Mouse (Mus musculus) forebrain, embryonic 13.5 days (tissue): Measurements from ENCODE around the gene Syne4. TPM values are rescaled to one million over a fixed set of nuclear protein-coding genes. Genes with fewer than 3 reads are reported as not detected.

Experiments used
- ATAC-seq: fragments of 200-750 bp; cut with Nextera tagmentation; 2 replicates; pipeline ENCODE4 v1.8.0; 2017
- H3K27ac ChIP-seq: fragments of 300-500 bp; sonication (generic); 2 replicates; pipeline ENCODE4 v1.5.1; 2015; ENCODE audit warnings: inconsistent platforms, mild to moderate bottlenecking, moderate library complexity
- H3K27me3 ChIP-seq: fragments of 300-500 bp; sonication (generic); 2 replicates; pipeline ENCODE4 v1.6.1; 2015; ENCODE audit warnings: mild to moderate bottlenecking, inconsistent platforms
- H3K36me3 ChIP-seq: fragments of 300-500 bp; sonication (generic); 2 replicates; pipeline ENCODE4 v1.6.1; 2015; ENCODE audit warnings: mild to moderate bottlenecking, inconsistent platforms; ENCODE audit not compliant: poor library complexity, severe bottlenecking
- H3K4me1 ChIP-seq: fragments of 300-500 bp; sonication (generic); 2 replicates; pipeline ENCODE4 v1.6.1; 2015; ENCODE audit warnings: inconsistent platforms
- H3K4me2 ChIP-seq: fragments of 300-500 bp; sonication (generic); 2 replicates; pipeline ENCODE4 v1.6.1; 2015; ENCODE audit warnings: inconsistent platforms, mild to moderate bottlenecking, moderate library complexity
- H3K4me3 ChIP-seq: fragments of 300-500 bp; sonication (generic); 2 replicates; pipeline ENCODE4 v1.5.1; 2015; ENCODE audit warnings: mild to moderate bottlenecking, inconsistent platforms
- H3K9ac ChIP-seq: fragments of 300-500 bp; sonication (generic); 2 replicates; pipeline ENCODE4 v1.6.1; 2015; ENCODE audit warnings: mild to moderate bottlenecking, inconsistent platforms
- H3K9me3 ChIP-seq: fragments of 300-500 bp; sonication (generic); replicated peaks from 2 replicates; pipeline ENCODE4 v1.6.1; 2016; ENCODE audit warnings: inconsistent platforms
- WGBS: fragments of 180-500 bp; shearing (Covaris S2); methylation state at CpG from one replicate; pipeline ENCODE4 v1.1.7; 2015; 5-methylcytosine and 5-hydroxymethylcytosine counted together
- polyA plus RNA-seq: library from polyadenylated mRNA; unstranded; fragments of >200 nt; fragmentation: Nextera tagmentation; extraction: Ambion mirVana; gene quantifications from 2 replicates; pipeline ENCODE4 v1.2.1, GENCODE M21; 2015

Syne4 gene
- polyA plus RNA-seq, 1 experiment from 2014 or later, result 9.2 TPM

DNA sequence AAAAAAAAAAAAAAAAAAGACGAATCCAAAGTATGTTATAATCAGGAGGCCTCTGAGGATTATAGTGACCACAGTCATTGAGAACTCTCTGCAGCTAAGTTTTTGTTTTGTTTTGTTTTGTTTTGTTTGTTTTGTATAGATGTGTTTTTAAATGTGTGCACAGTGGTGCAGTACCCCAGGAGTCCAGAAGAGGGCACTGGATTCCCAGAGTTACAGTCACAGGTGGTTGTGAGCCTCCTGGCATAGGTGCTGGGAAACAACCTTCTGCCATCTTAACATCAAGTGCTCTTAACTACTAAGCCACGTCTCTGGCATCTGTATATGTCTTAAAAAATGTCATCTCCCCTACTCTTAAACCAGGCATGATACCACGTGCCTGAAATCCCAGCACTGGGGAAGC, 13.7 kb upstream of the Syne4 start:
- H3K9ac ChIP-seq, result no peak overlapping the region
- WGBS, result 48% methylated on average over 3 of the region's 3 CpGs
- no peaks in the 10 kb centered on the region for H3K27me3 ChIP-seq
- H3K9me3 ChIP-seq, result no peaks in the 10 kb centered on the region
- no peak overlapping the region for H3K27ac ChIP-seq
- no peak overlapping the region for H3K4me3 ChIP-seq
- no peak overlapping the region for H3K4me2 ChIP-seq
- no peaks in the 10 kb centered on the region for H3K4me1 ChIP-seq
- H3K36me3 ChIP-seq, result peaks cover 90% of the 10 kb centered on the region
- ATAC-seq, result no peak

DNA sequence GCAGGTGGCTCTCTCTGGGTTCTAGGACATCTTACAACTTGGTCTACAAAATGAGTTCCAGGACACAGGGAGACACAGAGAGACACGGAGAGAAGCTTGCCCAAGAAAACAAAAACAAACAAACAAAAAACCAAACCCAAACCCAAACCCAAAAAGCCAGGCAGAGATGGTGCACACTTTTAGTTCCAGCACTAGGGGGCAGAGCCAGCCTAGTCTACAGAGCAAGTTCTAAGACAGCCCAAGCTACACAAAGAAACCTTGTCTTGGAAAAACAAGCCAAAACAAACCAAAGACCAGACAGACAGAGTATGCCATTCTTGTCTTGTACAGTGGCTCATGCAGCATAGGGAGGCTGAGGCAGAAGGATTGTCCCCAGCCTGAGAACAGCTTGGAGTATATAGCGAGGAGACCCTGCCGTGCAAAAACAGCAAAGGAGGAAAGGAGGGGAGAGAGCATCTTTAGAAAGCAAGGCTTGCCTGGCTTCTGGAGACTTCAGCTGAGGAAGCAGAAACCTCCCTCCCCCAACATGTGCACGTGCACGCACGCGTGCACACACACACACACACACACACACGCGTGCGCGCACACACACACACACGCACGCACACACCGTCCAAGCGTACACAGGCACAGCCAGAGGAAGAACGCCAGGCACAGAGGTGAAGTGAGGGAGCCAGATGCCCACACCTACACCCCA, 8.4 kb upstream of the Syne4 start:
- no peak overlapping the region for H3K4me2 ChIP-seq
- peaks cover 55% of the 10 kb centered on the region for H3K36me3 ChIP-seq
- H3K9me3 ChIP-seq, result no peaks in the 10 kb centered on the region
- no peak overlapping the region for H3K4me3 ChIP-seq
- WGBS, result 94% methylated on average over 16 of the region's 16 CpGs
- no peaks in the 10 kb centered on the region for H3K27me3 ChIP-seq
- H3K4me1 ChIP-seq, result peaks cover 17% of the 10 kb centered on the region
- 0 out of 2 replicates have a peak overlapping the region, but pooled peaks have one; percentile 59 for H3K27ac ChIP-seq
- ATAC-seq, result no peak
- H3K9ac ChIP-seq, result no peak overlapping the region

GRCm38 (mm10) chr7:30308076-30309005, 6.3 kb upstream of the Syne4 start, which contains the start of gene Alkbh6:
Gene Alkbh6 (plus strand): TSS chr7:30308717.
- peak within 1 kb of the TSS; percentile 83 for H3K9ac ChIP-seq
- ATAC-seq, result peak; percentile 100
- peak within 1 kb of the TSS; percentile 71 for H3K4me3 ChIP-seq
- peak within 1 kb of the TSS; percentile 90 for H3K4me2 ChIP-seq
- H3K4me1 ChIP-seq, result peaks cover 17% of the 10 kb centered on the region
- H3K9me3 ChIP-seq, result no peaks in the 10 kb centered on the region
- H3K27me3 ChIP-seq, result no peaks in the 10 kb centered on the region
- peaks cover 44% of the 10 kb centered on the region for H3K36me3 ChIP-seq
- peak within 1 kb of the TSS; percentile 49 for H3K27ac ChIP-seq
- 4% methylated on average over 27 of the region's 27 CpGs for WGBS

GRCm38 (mm10) chr7:30309395-30310129, 5.0 kb upstream of the Syne4 start:
- ATAC-seq, result no peak
- Histone ChIP-seq H3K4me1 (peaks cover 20% of the 10 kb centered on the region), H3K4me2 (peak overlapping the region; percentile 90), H3K9ac (peak overlapping the region; percentile 83), H3K9me3 (no peaks in the 10 kb centered on the region), H3K36me3 (peaks cover 37% of the 10 kb centered on the region), H3K27ac (no peak overlapping the region), H3K27me3 (no peaks in the 10 kb centered on the region), H3K4me3 (peak overlapping the region; percentile 71)
- 72% methylated on average over 15 of the region's 15 CpGs for WGBS

GRCm38 (mm10) chr7:30310136-30310535, 4.5 kb upstream of the Syne4 start:
- Histone ChIP-seq H3K27ac (no peak overlapping the region), H3K4me2 (no peak overlapping the region), H3K4me3 (no peak overlapping the region), H3K27me3 (no peaks in the 10 kb centered on the region), H3K9me3 (no peaks in the 10 kb centered on the region), H3K4me1 (peaks cover 23% of the 10 kb centered on the region), H3K9ac (no peak overlapping the region), H3K36me3 (peaks cover 34% of the 10 kb centered on the region)
- 90% methylated on average over 12 of the region's 12 CpGs for WGBS
- ATAC-seq, result no peak

GRCm38 (mm10) chr7:30313666-30314320, 814 bp upstream of the Syne4 start:
- 49% methylated on average over 27 of the region's 27 CpGs for WGBS
- Histone ChIP-seq H3K4me2 (no peak overlapping the region), H3K4me3 (no peak overlapping the region), H3K9me3 (no peaks in the 10 kb centered on the region), H3K9ac (no peak overlapping the region), H3K27me3 (no peaks in the 10 kb centered on the region), H3K4me1 (peaks cover 17% of the 10 kb centered on the region), H3K27ac (no peak overlapping the region), H3K36me3 (peaks cover 11% of the 10 kb centered on the region; the same call in 1 of the 2 replicates)
- ATAC-seq, result no peak

DNA sequence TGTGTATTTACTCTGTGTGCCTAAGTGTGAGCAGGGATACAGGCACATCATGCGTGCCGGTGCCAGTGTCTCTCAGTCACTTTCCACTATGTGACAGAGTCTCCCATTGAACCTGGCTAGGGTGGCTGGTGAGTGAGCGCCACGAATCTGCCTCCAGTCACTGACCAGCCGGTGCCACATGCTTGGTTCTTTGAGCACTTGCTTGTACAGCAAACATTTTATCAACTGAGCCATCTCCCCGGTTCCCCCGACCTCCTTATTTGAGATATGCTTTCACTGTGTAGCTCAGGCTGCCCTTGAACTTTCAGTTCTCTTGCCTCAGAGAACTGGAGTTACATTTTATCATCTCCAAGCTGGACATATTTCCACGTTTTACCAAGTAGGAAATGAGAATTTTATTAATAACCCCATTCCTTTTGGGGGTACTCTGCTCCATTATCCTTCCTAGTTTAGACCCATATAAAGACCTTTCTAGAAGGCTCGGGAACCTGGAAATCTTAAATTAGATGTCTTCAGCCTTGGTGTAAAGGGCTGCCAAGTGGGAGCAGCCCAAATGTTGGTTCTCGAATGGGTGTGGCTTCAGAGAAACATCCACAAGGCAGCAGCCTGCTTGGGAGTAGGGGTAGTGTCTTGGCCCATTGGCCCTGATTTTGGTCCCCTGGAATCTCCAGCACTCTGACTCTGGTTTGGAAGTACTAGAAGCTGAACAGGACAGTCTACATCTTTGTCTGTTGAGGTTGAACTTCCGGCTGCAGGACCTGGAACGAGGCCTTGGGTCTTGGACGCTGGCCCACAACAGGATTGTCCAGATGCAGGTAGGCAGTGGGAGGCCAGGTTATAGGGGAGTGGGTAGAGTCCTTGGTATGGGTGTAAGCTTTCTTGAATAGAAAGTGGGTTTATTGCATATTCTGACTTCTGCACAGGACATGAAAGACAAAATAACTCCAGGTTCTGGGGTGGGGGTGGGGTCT, 1.2 kb downstream of the Syne4 start:
- H3K4me2 ChIP-seq, result no peak overlapping the region
- ATAC-seq, result no peak
- peaks cover 10% of the 10 kb centered on the region for H3K4me1 ChIP-seq
- H3K4me3 ChIP-seq, result no peak overlapping the region
- H3K27ac ChIP-seq, result no peak overlapping the region
- H3K9me3 ChIP-seq, result no peaks in the 10 kb centered on the region
- 77% methylated on average over 13 of the region's 13 CpGs for WGBS
- peaks cover 11% of the 10 kb centered on the region; the same call in 1 of the 2 replicates for H3K36me3 ChIP-seq
- H3K27me3 ChIP-seq, result no peaks in the 10 kb centered on the region
- no peak overlapping the region for H3K9ac ChIP-seq

DNA sequence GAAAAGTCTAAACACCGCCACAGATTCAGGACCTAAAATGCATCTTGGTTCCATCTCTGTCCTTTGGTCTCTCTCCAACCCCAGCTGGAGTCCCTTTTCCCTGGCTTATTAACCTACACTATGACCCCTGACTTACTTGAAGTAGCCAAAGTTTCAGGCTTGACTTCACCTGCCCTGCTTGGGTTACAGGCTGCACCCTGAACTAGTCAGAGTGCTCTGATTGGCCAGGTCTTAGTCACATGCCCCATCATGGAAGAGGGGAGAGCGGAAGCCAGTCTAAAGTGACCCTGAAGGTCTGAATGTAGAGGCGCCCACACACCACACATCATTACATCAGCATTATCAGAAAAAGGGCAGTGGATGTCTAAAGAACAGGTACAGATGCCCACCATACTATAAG, 3.5 kb downstream of the Syne4 start:
- 94% methylated on average over 3 of the region's 3 CpGs for WGBS
- no peak overlapping the region for H3K9ac ChIP-seq
- no peaks in the 10 kb centered on the region for H3K9me3 ChIP-seq
- H3K4me3 ChIP-seq, result no peak overlapping the region
- peaks cover 25% of the 10 kb centered on the region for H3K4me1 ChIP-seq
- ATAC-seq, result no peak
- no peak overlapping the region for H3K27ac ChIP-seq
- H3K4me2 ChIP-seq, result no peak overlapping the region
- H3K27me3 ChIP-seq, result no peaks in the 10 kb centered on the region
- no peaks in the 10 kb centered on the region for H3K36me3 ChIP-seq

DNA sequence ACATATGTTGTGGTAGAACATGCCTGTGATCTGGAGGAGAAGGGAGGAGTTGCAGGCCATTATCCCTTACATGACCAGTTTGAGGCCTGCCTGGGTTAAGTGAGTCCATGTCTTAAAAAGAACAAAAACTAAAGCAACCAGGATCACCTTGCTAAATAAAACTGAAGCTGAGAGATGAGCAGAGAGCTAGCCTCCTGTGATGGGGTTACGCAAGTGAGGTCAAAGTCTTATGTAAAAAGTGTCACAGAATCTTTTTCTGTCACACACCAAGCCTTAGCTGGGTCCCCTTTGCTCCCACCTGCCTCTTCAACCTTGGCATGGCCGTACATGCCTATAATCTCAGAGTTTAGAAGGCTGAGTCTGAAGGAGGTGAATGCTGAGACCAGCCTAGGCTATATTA, 6.3 kb downstream of the Syne4 start:
- Histone ChIP-seq H3K36me3 (no peaks in the 10 kb centered on the region), H3K4me1 (peaks cover 19% of the 10 kb centered on the region), H3K4me2 (peak overlapping the region; percentile 86), H3K27me3 (no peaks in the 10 kb centered on the region), H3K4me3 (peak overlapping the region; percentile 83), H3K9me3 (no peaks in the 10 kb centered on the region; the same call in 1 of the 2 replicates), H3K9ac (peak overlapping the region; percentile 92; the same call in 1 of the 2 replicates), H3K27ac (no peak overlapping the region)
- ATAC-seq, result no peak
- 79% methylated on average over 2 of the region's 2 CpGs for WGBS

GRCm38 (mm10) chr7:30321539-30322284, 7.1 kb downstream of the Syne4 start, which contains the start of gene E130208F15Rik:
Gene E130208F15Rik (plus strand): TSS chr7:30321740.
- Histone ChIP-seq H3K36me3 (no peaks in the 10 kb centered on the region), H3K4me2 (peak within 1 kb of the TSS; percentile 86), H3K9ac (peak within 1 kb of the TSS; percentile 92), H3K27ac (peak within 1 kb of the TSS; percentile 73), H3K4me1 (peaks cover 19% of the 10 kb centered on the region), H3K9me3 (no peaks in the 10 kb centered on the region; the same call in 1 of the 2 replicates), H3K27me3 (no peaks in the 10 kb centered on the region), H3K4me3 (peak within 1 kb of the TSS; percentile 83)
- under 1% methylated on average over 63 of the region's 63 CpGs for WGBS
- ATAC-seq, result peak; percentile 69
